In the genomic region with DNA sequence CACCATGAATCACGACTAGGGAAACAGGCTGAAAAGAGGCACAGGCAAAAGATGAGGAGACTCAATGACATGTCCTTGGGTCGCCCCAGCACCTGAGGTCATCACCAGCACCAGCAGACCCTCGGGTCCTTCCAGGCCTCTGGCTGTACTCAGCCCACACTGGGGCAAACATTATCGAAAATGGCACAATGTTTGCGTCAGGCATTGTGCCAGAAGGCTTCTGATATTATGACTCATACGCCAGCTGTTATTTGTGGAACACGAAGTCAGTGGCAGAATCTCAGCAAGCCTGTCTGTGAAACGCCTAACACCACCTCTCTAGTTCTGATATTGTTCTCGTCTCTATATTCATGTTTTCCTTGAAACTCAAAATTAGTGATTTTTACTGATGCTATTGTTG, we compare ENCODE assay signal across 12 mouse cellular contexts.
A peak's percentile ranks its signal among the peaks of the same experiment; 100 is the strongest.
DNase-seq lines count a peak whose midpoint lies in the region; TF ChIP-seq lines count a peak whose summit lies in the region.
"Had no signal": no experiment of that assay in that cellular context is flagged by ENCODE, and none has a peak within 500 bp of the region (broad histone marks: within the 10 kb centered on the region; RNA-seq: fewer than 3 reads in every experiment).

No protein-coding gene starts in this region.

- H3K79me2 ChIP-seq in C2C12 (ENCODE audit: control insufficient read depth, insufficient read depth): no peaks in the 10 kb centered on the region

- no peak overlapping the region for H3ac ChIP-seq in C2C12 (ENCODE audit: control insufficient read depth, insufficient read length, low read depth)

- WGBS in cerebellum, adult 2 months: 47% methylated on average over 9 of the region's 9 CpGs

- H3K4me3 ChIP-seq in cerebellum, adult 2 months (replicated peaks; ENCODE audit: insufficient read depth, low read depth, low read length): no peak overlapping the region
- H3K4me3 ChIP-seq in C2C12 (ENCODE audit: insufficient read depth, poor library complexity, severe bottlenecking): no peak overlapping the region
- H3K4me3 ChIP-seq: hindbrain, embryonic 13.5 days; liver, embryonic 13.5 days; neural tube, embryonic 13.5 days had no signal

- H3K4me1 ChIP-seq in cerebellum, adult 2 months (ENCODE audit: control insufficient read depth, insufficient read depth, low read length): no peaks in the 10 kb centered on the region
- H3K4me1 ChIP-seq: hindbrain, embryonic 13.5 days; liver, embryonic 13.5 days; neural tube, embryonic 13.5 days had no signal

- H3K79me3 ChIP-seq in C2C12 (ENCODE audit: low read depth): no peaks in the 10 kb centered on the region

- no peak for TF ChIP-seq POLR2A in cerebellum, adult 2 months (IDR thresholded peaks at IDR 0.05; ENCODE audit: borderline replicate concordance, insufficient read depth, low read length)

- no peak overlapping the region for H3K27ac ChIP-seq in cerebellum, adult 2 months (ENCODE audit: insufficient read depth, low read length)
- H3K27ac ChIP-seq: hindbrain, embryonic 13.5 days; liver, embryonic 13.5 days; neural tube, embryonic 13.5 days had no signal

- TF ChIP-seq CTCF in cerebellum, adult 2 months (IDR thresholded peaks at IDR 0.05; ENCODE audit: borderline replicate concordance, insufficient read depth, low read depth, low read length): no peak
- no peak for TF ChIP-seq CTCF in C2C12 (IDR thresholded peaks at IDR 0.05; ENCODE audit: control insufficient read depth, insufficient read depth, insufficient read length)

- DNase-seq in cerebellum, adult 2 months: peak; percentile 26 to 30
- DNase-seq in cerebellum, adult 9-11 months: no peak
- peak; percentile 23 to 32 for DNase-seq in frontal cortex, postnatal 25 days (ENCODE audit: low spot score in 2 of 2)
- peak; percentile 33 to 57 for DNase-seq in left cerebral cortex, adult 18-20 months (ENCODE audit: low spot score in 2 of 2)
- no peak for DNase-seq in kidney, postnatal 25 days
- DNase-seq in yolk sac, embryonic 10.5 days (ENCODE audit: low spot score): no peak
- DNase-seq in kidney, postnatal 10 days: no peak
- DNase-seq: liver, embryonic 13.5 days; thymus, adult 2 months had no signal

- no peaks in the 10 kb centered on the region for H3K27me3 ChIP-seq in cerebellum, adult 2 months (ENCODE audit: control insufficient read depth, insufficient read depth, low read length)
- no peaks in the 10 kb centered on the region for H3K27me3 ChIP-seq in C2C12 (ENCODE audit: control insufficient read depth, insufficient read depth, insufficient read length)
- H3K27me3 ChIP-seq: hindbrain, embryonic 13.5 days; liver, embryonic 13.5 days; neural tube, embryonic 13.5 days had no signal

- no peaks in the 10 kb centered on the region for H3K36me3 ChIP-seq in C2C12 (ENCODE audit: control insufficient read depth, insufficient read depth)
- H3K36me3 ChIP-seq: hindbrain, embryonic 13.5 days; liver, embryonic 13.5 days; neural tube, embryonic 13.5 days had no signal

TF ChIP-seq in C2C12, 6 proteins besides CTCF, POLR2A, EP300 and RAD21:
- TF ChIP-seq MYOD1 (IDR thresholded peaks at IDR 0.05; ENCODE audit: control insufficient read depth, insufficient read length, low read depth) (peak; percentile 34), MAX (IDR thresholded peaks at IDR 0.05) (no peak), USF1 (IDR thresholded peaks at IDR 0.05; ENCODE audit: low read depth) (no peak)

Comparison
In these comparisons a context has a peak if more than half of its experiments do, and no peak if none do; other contexts are left out.
1. DNase-seq: peak in cerebellum, adult 2 months (2 of 2), frontal cortex, postnatal 25 days (2 of 2) and left cerebral cortex, adult 18-20 months (2 of 2); none in cerebellum, adult 9-11 months (single experiment), kidney, postnatal 25 days (0 of 2), yolk sac, embryonic 10.5 days (single experiment) and kidney, postnatal 10 days (single experiment).